Mouse (Mus musculus): ENCODE measurements at regions not wholly inside any gene's neighbourhood (a gene's known extent, or its start where the extent isn't known, plus 50 kb on each side); places are given as distances from the start of the nearest gene placed in this dataset.
"Not testable (repeated sequence)": the region's sequence is repeated elsewhere in the genome, so short reads cannot be mapped to it uniquely, and the experiment has no call there.

DNA sequence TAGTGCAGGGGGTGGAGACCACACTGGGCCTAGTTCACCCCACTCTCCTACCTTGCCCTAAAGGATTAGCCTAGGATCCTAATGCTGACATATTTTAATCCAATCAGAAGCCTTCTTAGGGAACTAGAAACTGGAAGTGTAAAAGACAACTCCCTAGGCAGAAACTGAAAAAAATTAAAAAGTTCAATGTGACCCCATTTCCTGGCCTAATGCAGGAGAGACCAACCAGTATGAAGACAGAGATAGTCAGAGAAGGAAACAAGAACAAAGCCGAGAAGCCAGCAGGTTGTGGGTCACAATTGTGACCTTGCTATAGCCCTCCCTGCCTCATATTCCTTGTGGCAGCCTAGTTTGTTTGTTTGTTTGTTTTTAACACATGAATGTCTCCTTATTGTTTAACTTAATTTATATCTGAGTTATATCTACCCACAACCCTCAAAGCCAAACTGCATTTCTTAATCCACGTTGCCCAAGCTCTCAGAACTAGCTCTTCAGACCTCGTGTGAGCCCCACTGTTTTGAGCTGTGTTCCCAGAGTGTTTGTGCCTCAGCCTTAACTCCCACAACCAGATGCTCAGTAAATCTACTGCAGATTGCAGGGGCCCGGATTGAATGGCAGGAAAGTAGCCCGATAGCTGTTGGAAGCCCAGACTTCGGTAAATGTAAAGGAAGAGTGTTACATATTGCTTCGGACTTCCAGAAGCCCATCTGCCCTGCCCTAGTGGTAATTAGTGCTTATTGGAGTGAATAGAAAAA is 139.0 kb upstream of the Tbl1xr1 start:
- no peak for DNase-seq (ENCODE audit: low spot score)

DNA sequence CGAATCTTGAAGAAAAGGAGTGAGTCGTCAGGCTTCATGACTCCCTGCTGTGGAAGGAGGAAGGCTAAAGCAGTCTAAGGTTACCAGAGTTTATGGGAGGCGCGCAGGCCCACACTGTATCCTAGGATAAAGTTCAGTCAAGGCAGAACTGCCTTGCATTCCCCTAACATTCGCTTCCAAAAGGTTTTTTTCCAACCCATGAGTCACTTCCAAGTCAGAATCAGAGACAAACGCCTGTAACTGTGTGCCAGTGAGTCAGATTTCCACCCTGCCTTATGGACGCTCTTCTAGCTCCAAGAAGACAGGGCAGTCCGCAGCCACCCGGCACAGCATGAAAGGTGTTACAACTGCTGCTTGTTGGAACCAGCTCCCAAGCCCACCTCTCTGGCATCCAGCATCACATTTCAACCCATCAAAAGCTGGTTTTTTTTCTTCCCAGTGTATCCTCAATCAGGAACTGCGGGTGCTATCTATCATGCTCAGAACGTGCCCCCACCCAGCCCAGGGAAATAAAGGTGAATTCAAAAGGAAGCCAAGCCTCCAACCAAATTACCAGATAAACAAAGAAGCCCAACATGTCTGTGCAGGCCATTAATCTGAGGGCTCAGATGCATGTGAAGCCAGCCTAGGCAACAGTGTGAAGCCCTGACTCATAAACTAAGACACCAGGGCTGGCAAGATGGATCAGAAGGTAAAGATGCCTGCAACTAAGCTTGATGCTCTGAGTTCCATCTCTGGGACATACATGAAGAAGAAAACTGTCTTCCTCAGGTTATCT is 138.2 kb upstream of the Tbl1xr1 start:
- no peak for DNase-seq (ENCODE audit: low spot score)

DNA sequence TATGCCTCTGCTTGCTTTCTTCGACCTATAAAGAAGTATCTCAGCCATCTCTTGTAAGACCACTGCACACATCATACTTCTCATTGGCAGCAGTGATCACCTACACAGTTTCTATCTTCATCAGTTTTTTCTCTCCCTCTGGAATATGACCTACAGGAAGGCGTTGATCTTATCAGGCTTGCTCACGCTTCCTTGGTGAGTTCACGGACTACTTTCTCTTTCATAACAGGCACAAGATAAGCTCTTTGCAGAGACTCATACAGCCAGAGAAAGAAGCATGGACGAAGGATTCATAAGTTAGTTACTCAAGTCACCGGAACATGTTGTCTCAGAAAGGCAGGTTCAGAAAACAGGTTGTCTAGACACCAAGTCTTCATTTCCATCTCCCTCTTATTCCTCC is 136.7 kb upstream of the Tbl1xr1 start:
- DNase-seq (ENCODE audit: low spot score), result no peak

DNA sequence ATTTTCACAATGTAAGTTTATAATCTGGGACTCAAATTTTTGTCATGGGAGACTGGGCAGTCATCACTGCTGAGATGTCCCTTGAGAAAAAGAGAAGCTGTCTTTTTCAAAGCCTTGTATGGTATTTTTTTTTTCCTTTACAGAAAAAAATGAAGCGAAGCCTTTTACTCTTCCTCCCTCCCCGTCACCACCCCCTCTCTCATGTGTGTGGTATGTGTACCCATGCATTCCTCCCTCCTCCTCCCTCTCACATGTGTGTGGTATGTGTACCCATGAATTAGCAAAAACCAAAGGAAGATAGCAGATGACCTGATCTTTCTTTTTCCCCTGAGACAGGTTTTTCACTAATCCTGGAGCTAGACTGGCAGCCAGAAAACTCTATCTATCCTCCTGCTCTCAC is 134.9 kb upstream of the Tbl1xr1 start:
- no peak for DNase-seq (ENCODE audit: low spot score)

DNA sequence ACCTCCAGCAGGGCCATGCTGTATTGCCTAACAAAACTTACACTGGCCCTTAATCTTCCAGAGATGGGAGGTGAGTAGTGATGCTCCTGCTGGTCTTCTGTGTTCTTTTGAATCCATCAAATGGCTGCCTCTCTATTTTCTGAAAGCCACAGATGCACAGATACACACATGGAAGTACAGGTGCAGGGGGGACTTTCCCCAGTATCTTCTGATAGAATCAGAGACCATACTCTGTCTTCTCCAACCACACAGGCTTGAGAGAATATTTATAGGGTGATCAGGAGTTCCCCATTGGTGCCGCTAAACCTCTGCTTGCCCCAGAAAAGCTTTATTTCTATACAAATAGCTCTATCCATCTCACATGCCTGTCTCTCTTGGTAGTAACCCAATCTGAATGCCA is 133.5 kb upstream of the Tbl1xr1 start:
- no peak for DNase-seq (ENCODE audit: low spot score)

DNA sequence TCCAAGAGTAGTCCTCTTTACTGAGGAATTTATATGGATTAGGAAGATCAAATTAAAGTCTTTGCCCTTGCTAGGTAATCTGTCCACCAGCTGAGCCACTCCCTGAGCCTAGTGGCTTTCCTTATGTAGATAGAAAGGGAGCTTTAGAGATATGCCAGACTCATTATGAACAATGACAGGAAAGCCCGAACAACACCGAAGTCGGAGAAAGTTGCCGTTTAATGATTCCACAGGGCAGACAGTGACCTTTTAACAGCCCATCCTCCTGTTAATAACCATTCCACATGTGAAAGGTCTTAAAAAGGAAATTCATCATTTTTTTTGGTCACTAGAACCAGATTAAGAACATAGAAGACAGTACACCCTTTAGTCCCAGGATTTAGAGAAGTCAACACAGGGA is 130.7 kb upstream of the Tbl1xr1 start:
- no peak for DNase-seq (ENCODE audit: low spot score)

DNA sequence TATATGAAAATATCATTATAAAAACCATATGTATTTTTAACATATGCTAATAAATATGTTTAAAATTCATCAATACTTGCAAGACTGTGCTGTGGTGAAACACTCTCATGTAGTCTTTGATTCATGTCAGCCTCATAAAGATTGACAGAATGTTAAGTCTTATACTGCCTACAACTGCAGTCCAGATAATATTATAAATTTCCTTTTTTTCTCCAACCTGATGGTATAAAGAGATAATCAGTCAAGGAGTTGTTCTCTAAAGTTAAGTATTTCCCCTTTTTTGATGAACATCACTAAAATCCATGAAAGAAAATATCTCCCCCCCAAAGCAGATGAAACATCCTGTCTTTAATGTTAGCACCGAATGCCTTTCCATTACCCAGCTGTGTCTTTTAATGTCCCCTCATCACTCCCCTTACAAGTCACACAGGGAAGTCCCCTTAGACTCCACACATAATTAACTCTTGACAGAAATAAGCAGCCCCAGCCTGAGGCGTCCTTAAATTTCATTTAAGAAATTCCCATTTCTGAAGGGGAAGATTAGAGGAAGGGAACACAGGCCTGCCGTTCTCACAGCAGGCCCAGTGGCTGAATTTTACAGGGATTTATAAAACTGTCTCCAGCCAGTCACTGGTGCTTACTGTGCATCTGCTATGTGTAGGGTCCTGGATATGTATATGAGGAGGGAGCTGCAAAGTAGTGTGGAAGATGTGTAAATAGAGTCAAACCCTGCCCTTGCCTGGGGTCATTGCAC is 129.0 kb upstream of the Tbl1xr1 start:
- DNase-seq (ENCODE audit: low spot score), result no peak

DNA sequence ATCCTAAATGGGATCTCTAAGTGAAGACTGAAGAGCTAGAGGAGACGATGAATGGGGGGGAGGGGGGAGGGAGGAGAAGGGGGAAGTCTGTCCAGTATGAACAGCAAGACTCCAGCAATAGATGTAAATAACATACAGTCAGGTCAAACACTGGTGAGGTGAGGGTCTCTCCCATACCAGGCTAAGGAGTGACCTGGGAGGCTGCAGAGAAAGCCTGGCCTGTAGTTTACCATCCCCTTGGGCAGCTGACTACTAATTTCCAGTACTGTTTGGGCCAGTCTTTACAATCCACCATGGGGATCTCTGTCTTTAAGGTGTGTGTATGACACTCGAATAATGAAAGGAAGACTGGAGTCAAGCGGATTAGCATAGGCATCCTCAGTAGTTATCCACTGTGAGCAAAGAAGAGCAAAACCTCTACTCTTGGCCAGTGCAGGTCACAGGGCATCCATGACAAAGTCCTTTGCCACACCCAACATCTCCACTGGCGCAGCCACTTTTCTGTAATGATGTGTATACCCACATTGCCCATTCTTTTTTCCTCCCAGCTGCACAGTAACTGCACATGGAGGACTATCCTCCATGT is 128.3 kb upstream of the Tbl1xr1 start:
- DNase-seq (ENCODE audit: low spot score), result no peak

DNA sequence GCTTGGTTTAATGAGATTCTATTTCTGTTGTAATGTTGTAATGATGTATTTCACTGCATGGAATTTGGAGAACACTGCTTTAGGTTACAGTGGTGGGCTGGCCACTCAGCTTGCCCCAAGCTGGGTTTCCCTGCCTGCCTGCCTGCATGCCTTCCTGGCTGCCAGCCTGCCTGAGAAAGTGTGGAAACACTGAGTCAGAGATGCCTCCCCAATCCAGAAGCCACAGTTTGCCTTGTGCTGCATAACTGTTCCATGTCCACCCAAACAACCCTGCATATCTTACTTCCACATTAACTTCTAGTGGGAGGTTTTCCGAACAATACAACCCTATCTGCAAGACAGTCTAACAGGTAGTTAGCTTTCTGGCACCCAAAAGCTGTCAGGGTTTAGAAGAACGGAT is 127.0 kb upstream of the Tbl1xr1 start:
- no peak for DNase-seq (ENCODE audit: low spot score)

DNA sequence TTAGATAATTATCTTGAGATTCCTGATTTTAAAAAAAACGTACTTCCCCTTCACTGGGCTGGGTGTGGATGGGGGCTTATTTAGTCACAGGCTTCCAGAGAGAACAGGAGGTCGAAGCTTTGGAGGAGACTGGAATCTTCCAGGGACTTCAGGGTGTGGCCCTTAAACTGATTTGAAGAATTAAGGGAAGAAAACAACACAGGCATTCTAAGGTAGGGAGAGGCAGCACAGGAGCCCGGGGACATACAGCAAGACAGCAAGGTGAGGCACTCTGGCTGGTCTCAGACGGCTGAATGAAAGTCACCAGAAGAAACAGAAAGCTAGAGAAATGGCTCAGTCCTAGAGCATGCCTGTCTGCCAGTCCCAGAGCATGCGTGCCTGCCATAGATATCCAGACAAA is 125.9 kb upstream of the Tbl1xr1 start:
- no peak for DNase-seq (ENCODE audit: low spot score)

DNA sequence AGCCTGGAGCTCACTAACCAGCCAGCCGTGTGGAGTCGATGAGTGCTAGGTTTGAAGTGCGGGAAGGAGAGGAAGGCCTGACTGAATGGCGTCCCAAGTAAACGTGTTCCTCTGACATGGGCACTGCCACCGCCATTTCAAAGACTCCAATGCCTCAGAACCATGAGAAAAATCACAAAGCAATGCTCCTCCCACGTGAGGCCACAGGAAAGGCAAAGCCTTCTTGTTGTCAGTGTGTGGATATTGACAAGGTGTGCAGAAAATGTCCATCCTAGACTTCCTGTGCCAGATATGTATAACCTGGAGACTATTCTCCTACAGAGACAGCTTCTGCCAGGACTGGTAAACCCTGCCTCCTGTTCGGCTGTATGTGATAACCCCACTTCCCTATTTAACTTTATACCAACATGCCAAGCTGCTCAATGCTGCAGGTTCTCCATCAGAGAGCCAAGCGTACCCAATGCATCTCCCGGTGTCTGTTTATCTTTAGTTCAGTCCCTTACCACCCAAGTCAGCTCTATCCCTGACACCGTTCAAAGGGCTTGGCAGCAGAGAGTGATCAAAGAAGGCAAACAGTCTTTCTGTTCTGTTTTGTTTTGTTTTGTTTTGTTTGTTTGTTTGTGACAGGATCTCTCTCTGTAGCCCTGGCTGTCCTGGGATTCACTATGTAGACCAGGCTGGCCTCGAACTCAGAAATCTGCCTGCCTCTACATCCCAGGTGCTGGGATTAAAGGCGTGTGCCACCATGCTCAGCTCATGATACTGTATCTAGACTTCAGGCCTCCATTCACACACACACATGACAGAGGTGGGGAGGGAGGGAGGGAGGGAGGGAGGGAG is 124.8 kb upstream of the Tbl1xr1 start:
- DNase-seq (ENCODE audit: low spot score), result no peak

DNA sequence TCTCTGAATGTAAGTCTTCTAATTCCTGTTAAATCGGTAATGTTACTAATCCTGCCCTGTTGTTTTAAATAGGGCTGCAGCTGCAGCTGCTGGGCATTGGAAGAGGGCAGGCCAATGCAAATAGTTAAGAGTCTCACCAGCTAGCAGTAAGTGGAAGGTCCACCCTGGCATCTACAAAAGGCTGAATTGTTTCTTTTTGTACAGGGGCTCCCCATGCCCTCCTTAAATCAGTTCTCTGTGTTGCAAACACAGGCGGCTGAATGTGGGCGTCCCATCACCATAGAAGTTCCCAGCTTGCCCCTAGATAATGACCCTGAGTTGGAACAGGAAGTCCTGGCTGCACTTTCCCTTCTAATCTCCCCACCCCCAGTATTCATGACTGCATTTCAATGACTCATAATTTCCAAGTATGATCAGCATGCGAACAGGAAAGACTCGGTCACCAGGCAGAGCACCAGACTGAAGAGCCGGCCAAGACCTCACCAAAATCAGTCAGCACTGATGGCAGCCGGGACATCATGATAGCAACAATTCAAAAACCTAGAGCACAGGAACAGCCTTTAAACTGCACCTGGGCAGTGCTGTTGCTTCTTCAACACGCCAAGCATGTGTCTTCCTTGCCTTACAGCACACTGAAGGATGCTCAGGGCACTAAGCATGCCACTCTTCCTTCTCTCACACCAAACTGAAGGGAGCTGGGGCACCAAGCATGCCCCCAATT is 123.6 kb upstream of the Tbl1xr1 start:
- no peak for DNase-seq (ENCODE audit: low spot score)

DNA sequence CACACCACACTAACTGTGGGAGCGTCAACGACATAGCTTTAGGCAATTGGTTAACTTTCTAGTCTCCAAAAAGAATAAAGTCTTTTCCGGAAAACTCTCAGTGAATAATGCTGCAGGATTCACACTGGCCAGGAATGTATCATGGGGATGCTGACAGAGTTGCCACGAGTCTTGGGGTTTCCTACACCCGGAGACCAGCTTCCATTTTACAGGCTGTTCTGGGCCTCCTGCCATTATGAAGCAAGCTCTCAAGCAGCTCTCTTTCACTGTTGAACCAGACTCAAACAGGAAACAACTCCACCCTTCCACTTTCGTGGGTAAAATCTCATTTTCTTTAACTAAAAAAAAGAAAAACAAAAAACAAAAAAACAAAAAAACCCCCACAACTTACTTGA is 123.0 kb upstream of the Tbl1xr1 start:
- DNase-seq (ENCODE audit: low spot score), result no peak

DNA sequence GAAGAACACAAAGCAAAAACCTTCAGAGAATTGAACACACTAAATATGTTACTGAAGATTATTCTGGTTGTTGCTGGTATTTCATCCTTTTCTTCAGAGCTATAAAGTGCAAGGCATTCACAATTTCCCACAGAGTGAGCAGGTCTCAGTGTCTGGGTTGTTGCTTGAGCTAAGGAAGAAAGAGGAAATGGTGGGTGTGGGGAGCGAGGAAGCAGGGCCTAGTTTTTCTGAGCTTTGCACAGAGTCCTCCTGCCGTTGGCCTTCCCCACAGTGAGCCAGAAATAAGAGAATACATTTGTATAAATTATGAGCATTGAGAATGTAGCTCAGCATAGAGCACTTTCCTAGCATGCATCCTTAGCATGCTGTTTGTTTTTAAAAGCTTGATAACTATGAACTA is 120.8 kb upstream of the Tbl1xr1 start:
- DNase-seq (ENCODE audit: low spot score), result no peak

DNA sequence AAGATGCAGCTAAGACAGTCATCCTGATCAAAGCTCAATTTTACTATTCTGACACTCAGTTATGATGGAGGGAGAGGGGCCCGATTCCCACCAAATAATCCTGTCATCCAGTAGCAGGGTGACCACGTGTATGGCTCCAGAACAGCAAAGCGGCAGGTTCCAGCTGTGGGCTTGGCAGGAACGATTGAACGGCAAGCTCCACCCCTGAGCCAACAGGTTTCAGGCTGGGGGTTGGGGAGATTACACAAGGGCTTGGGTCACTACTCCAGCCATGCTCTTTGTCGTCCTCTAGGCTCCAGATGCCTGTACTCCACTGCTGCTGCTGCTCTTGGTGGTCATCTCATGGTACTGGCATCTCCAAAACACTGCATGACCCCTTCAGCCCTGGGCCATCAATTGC is 119.3 kb upstream of the Tbl1xr1 start:
- not testable (repeated sequence) for DNase-seq (ENCODE audit: low spot score)

DNA sequence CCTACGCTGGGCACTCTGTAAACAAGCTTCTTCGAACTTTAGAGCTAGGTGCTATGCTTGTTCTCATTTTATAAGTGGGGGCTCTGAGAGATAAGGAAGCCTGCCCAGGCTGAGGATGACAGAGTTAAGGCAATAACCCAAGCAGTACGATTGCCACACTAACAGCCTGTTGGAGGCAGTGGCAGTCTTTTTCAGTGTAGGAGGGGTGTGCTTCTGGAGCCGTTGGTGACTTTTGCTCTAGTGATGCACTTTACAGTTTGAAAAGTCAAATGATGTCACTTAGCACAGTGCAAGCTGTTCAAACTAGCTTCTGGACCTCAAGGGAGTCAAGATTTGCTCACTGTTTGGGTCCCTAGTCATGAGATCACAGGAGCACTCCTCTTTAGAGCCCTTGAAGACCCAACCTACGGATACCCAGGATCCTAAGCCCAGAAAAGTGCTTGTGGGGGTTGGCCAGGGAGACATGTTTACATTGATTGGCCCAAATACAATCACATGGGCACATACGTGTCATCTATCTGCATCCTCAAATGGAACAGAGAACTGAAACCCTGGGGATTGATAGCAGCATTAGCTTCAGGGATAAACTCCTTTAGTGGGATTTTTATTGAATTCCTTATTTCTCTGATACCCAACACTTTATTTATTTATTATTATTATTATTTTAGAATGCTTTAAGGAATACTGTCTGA is 117.7 kb upstream of the Tbl1xr1 start:
- DNase-seq (ENCODE audit: low spot score), result no peak

DNA sequence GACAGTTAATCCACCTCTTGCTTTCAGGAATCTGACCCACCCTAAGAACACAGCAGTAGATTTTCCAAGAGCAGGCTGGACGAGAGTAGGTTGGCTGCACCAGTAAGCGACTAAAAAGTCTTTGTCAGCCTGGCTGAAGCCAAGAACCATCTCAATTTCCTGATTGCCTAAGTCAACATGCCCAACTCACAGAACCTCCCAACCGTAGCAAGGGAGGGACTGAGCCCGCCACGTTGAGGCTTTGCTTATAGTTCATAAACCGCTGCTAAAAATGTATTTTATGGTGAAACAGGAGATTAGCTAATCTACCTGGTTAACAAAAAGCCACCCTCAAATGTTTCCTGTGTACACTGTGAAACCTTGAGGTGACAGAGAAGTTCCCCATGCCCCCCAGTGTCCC is 115.4 kb upstream of the Tbl1xr1 start:
- DNase-seq (ENCODE audit: low spot score), result no peak

DNA sequence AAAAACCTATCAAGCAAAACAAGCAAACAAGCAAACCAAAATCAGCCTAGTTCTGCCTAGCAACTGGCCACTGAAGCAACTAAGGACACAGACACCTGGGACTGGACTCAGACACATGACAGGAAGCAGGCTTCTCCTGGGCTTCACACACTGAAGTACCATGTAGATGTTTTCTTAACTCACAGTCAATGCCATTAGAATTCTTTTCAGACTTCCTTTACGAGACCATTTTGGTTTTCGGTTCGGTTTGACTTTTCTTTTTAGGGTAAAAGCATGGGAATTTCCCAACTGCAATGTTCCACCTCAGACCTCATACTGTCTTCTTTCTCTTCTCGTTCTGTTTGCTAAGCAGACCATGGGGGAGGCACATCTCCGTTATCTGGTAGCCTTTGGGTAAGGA is 114.7 kb upstream of the Tbl1xr1 start:
- no peak for DNase-seq (ENCODE audit: low spot score)

DNA sequence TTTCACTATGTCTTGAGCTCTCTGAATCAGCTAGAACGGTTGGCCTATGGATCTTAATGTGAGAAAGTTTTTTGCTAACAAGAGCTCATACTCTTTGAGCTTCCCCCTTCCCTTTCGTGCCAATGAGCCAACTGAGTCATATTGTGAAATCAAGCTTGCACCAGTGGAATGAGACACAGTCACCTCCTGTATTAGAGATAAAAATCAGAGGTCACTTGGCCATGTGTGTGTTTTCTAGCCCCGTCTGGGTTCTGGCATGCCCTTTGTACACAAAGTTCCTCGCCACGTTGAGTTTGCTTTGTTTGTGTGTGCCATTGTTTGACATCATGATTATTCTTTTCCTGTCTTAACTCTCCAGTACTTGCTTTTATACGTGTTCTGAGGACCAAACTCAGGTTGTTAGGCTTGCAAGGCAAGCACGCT is 114.1 kb upstream of the Tbl1xr1 start:
- peak; percentile 57 for DNase-seq (ENCODE audit: low spot score)

Data from yolk sac, embryonic 10.5 days (tissue).